In genomic region chr14:101616178-101616577, GRCm38 (mm10) we compare ENCODE assay signal across 18 mouse cellular contexts.
"Had no signal": no experiment of that assay in that cellular context is flagged by ENCODE, and none has a peak within 500 bp of the region (broad histone marks: within the 10 kb centered on the region; RNA-seq: fewer than 3 reads in every experiment).

No protein-coding gene starts in this region.

- DNase-seq: kidney, adult 8-10 months; kidney, postnatal 10 days; kidney, postnatal 36 days; layer of hippocampus, postnatal 36 days; left cerebral cortex, postnatal 4 days; lung, adult 18-20 months; lung, postnatal 10 days; lung, postnatal 36 days; thymus, adult 18-20 months; thymus, postnatal 36 days had no signal

- H3K27me3 ChIP-seq: kidney, embryonic 15.5 days; limb, embryonic 15.5 days; liver, embryonic 12.5 days; liver, embryonic 15.5 days; lung, embryonic 15.5 days; midbrain, embryonic 12.5 days had no signal

- H3K9ac ChIP-seq: kidney, embryonic 15.5 days; limb, embryonic 12.5 days; limb, embryonic 15.5 days; liver, embryonic 12.5 days; liver, embryonic 15.5 days; lung, embryonic 15.5 days; midbrain, embryonic 12.5 days had no signal

- H3K4me1 ChIP-seq: kidney, embryonic 15.5 days; limb, embryonic 12.5 days; limb, embryonic 15.5 days; liver, embryonic 12.5 days; liver, embryonic 15.5 days; lung, embryonic 15.5 days; midbrain, embryonic 12.5 days had no signal

- H3K4me3 ChIP-seq: kidney, embryonic 15.5 days; left cerebral cortex, adult 2 months; limb, embryonic 12.5 days; limb, embryonic 15.5 days; liver, embryonic 12.5 days; liver, embryonic 15.5 days; lung, embryonic 15.5 days; midbrain, embryonic 12.5 days had no signal

- H3K9me3 ChIP-seq: kidney, embryonic 15.5 days; limb, embryonic 12.5 days; limb, embryonic 15.5 days; liver, embryonic 12.5 days; liver, embryonic 15.5 days; lung, embryonic 15.5 days; midbrain, embryonic 12.5 days had no signal

- H3K27ac ChIP-seq: kidney, embryonic 15.5 days; left cerebral cortex, adult 2 months; limb, embryonic 12.5 days; limb, embryonic 15.5 days; liver, embryonic 12.5 days; liver, embryonic 15.5 days; lung, embryonic 15.5 days; midbrain, embryonic 12.5 days had no signal

- H3K4me2 ChIP-seq: kidney, embryonic 15.5 days; limb, embryonic 12.5 days; limb, embryonic 15.5 days; liver, embryonic 12.5 days; liver, embryonic 15.5 days; lung, embryonic 15.5 days; midbrain, embryonic 12.5 days had no signal

- ATAC-seq: liver, embryonic 12.5 days had no signal

- H3K36me3 ChIP-seq: kidney, embryonic 15.5 days; limb, embryonic 12.5 days; limb, embryonic 15.5 days; liver, embryonic 12.5 days; liver, embryonic 15.5 days; lung, embryonic 15.5 days; midbrain, embryonic 12.5 days had no signal
